Mouse (Mus musculus): ENCODE measurements at regions not wholly inside any gene's neighbourhood (a gene's known extent, or its start where the extent isn't known, plus 50 kb on each side); places are given as distances from the start of the nearest gene placed in this dataset.

GRCm38 (mm10) chr10:96724436-96725175, 107.8 kb downstream of the Btg1 start:
- DNase-seq (ENCODE audit: low spot score in 2 of 2), result no peak

DNA sequence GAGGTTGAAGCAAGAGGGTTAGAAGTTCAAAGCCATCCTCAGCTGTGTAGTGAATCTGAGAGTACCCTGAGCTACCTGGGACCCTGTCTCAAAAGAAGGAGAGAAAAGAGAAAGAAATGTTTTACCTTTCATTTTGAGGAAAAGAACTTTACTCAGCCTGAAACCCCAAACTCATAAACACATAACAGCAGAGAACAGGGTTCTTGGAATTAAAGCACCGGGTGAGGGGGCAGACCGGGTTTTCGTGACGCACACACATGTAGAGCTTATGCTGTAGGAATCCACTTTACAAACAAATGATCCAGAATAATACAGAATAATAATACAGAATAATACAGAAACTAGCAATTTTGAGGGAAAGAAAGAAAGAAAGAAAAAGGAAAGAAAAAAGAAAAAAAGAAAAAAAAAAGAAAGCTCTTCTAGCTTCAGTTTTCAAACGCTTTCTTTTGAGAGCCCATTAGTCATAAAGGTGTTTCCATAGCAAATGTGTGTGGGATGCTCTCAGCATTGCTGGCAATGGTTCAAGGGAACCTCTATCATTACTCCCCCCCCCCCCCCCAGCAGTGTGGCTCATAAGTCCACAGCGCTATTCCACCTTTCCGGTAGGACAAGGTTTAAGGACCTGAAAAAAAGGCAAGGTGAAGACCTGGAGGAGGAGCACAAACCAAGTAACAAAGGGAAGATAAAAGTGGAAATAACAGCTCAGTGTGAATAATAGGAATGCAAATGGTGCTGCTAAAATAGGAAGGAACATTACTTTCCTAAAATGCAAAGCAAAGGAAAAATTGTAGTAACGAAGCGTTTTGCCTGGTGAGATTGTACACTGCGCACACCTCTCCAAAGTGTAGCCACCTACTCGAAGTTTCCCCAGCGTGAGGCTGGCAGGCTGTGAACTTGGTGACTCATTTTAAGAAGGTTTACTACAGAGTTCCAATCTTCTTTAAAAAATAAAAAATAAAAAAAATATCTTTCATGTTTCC, 110.3 kb downstream of the Btg1 start:
- no peak for DNase-seq (ENCODE audit: low spot score in 2 of 2)

DNA sequence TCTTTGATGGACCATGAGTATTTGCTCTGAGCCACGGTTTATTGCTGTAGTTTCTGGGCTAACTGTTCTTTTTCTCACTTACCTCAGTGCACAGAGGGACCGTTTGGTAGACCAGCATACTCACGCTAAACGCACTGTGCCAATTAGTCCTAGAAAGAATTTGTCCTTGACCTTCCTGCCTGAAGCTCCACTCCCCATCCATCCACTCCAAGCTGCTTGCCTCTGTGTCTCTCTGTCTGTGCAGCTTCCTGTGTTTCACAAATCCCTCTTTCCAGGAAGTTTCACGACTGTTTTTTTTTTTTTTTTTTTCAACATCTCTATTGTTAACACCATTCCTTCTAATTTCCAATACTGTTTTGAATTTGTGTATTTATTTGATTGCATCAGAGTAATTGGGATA, 116.8 kb downstream of the Btg1 start:
- no peak for DNase-seq (ENCODE audit: low spot score in 2 of 2)

- DNase-seq (ENCODE audit: low spot score in 2 of 2), result no peak
Measured at GRCm38 (mm10) chr10:96735146-96735545, 118.3 kb downstream of the Btg1 start.

DNA sequence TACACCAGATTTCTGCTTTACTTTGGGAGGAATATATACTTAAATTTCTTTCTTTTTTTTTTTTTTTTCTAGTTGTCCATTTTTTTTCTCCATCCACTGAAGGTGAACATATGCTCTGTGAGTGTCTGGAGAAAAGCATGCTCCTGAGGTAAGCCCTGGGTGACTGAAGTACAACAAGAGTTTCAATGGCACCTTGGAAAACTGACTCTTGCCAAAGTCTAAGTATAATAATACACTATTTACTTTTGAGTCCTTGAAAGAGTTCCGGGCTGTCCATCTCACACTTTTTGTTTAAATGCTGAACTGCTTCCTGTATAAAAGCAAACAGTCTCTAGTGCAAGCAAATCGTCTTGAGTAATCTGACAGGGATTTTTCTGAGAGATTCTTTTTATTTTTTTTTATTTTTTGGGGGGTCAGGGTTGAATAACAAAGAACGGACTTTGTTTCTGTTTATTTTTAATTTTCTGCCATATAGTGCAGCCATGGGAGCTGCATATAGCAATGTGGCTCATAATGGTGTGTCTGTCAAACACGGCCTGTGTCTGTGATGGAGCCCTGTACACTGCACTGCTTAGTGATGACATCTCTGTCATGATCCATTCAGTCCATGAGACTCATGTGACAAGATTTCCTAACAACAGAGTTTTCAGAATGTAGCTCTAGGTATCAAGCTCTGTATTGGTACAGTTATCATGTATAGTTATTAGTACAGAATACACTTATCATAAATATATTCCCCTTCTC, 119.3 kb downstream of the Btg1 start:
- DNase-seq (ENCODE audit: low spot score in 2 of 2), result no peak

DNA sequence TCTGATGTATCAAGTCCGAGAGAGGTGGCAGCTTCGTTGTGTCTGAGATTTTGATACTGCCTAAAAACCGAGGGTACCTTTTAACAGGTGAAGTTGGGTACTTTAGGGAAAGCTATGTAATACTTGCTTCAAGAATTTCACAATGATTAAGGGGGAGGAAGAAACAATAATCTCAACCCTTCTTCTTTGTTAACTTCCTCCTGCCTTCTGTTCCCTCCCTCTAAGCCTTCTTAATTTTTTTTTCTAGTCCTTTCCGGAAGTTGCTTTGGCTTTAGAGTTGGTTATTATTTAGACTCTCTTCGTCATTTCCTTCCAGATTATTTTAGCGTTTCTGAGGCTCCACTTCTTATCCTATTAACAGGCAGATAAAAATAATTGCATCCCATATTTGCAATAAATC, 121.2 kb downstream of the Btg1 start:
- no peak for DNase-seq (ENCODE audit: low spot score in 2 of 2)

DNA sequence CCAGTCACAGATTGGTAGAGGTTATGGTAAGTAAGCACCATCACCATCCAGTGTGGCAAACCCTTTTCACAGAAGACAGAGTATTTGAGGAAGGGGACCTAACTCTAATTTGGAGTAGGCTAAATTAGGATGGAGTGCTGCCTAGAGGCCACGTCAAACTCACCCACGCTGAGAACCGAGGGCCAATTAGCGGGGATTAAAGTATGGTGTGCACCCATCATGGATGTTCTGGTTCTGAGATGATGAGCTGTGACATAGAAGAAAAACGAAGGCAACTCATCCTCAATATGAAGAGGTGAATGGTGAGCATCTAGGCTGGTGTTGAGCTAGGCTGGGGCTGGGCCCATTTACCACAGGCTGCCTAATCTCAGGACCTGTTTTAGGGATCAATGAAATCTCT, 121.8 kb downstream of the Btg1 start:
- DNase-seq (ENCODE audit: low spot score in 2 of 2), result no peak

- DNase-seq (ENCODE audit: low spot score in 2 of 2), result peak; percentile 29 to 41
Measured at GRCm38 (mm10) chr10:96744167-96744777, 127.5 kb downstream of the Btg1 start.

DNA sequence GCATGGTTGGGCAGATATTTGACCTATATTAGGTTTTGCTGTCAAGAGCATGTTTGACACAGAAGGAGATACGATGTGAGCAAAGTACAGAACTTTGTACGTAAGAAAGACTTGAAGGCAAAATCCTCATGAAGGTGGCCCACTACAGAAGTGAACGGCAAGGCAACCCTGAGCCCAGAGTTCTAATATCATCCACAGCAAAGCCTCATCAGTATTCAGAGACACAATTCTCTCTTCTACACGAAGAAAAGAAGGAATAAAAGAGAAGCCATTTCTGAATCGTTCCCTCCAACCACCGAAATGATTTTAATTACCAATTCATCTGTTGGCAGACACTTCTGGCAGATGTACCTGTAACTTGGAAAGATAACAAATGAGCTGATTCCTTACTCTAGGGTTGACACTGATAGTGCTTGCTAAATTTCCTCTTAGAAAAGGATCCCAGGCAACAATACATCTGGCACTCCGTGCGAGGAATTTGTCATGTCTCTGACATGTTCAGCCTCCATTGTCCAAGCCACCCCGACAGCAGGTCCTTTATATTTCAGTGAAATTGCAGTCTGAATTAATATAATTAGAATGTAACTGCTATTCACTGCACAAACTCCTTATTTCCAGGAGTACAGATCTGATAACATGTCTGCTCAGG, 130.3 kb downstream of the Btg1 start:
- DNase-seq (ENCODE audit: low spot score in 2 of 2), result no peak

- no peak for DNase-seq (ENCODE audit: low spot score in 2 of 2)
Measured at GRCm38 (mm10) chr10:96750861-96751260, 134.1 kb downstream of the Btg1 start.

GRCm38 (mm10) chr10:96751580-96752264, 134.9 kb downstream of the Btg1 start:
- peak; percentile 43 to 71 for DNase-seq (ENCODE audit: low spot score in 2 of 2)

DNA sequence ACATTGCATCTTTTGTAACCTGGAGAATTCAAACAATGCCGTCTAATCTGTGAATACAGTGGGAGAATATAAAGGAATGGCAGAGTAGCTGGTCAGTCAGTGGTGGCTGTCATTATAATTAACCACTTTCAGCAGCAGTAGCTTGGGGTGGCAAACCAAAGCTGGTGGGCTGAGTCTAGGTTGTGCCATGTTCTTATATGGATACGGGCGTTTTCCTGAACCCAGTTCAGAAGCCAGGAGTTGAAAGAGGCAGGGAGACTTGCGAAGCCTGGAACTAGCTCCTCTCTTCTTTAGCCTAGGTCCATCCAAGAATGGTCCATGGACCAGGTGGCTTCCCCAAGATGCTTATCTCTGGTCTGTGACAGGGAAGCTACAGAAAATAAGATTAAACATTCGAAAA, 135.7 kb downstream of the Btg1 start:
- no peak for DNase-seq (ENCODE audit: low spot score in 2 of 2)

- DNase-seq (ENCODE audit: low spot score in 2 of 2), result no peak
Measured at GRCm38 (mm10) chr10:96753521-96753920, 136.7 kb downstream of the Btg1 start.

GRCm38 (mm10) chr10:96755674-96756073, 138.9 kb downstream of the Btg1 start:
- no peak for DNase-seq (ENCODE audit: low spot score in 2 of 2)

- DNase-seq (ENCODE audit: low spot score in 2 of 2), result no peak
Measured at GRCm38 (mm10) chr10:96756355-96757084, 139.7 kb downstream of the Btg1 start.

DNA sequence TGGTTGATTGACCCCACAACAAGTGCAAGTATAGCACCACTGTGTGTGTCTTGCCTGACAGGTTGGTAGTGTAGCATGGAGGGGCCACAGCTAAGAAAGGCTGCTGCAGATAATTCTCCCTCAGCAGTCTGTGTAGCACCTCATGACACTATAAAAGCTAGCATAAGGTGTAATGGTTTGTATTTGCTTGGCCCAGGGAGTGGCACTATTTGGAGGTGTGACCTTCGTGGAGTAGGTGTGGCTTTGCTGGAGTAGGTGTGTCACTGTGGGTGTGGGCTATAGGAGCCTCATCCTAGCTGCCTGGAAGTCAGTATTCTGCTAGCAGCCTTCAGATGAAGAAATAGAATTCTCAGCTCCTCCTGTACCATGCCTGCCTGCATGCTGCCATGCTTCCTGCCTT, 140.5 kb downstream of the Btg1 start:
- DNase-seq (ENCODE audit: low spot score in 2 of 2), result no peak

- no peak for DNase-seq (ENCODE audit: low spot score in 2 of 2)
Measured at GRCm38 (mm10) chr10:96761601-96762000, 144.8 kb downstream of the Btg1 start.

GRCm38 (mm10) chr10:96765626-96766025, 148.8 kb downstream of the Btg1 start:
- DNase-seq (ENCODE audit: low spot score in 2 of 2), result no peak

DNA sequence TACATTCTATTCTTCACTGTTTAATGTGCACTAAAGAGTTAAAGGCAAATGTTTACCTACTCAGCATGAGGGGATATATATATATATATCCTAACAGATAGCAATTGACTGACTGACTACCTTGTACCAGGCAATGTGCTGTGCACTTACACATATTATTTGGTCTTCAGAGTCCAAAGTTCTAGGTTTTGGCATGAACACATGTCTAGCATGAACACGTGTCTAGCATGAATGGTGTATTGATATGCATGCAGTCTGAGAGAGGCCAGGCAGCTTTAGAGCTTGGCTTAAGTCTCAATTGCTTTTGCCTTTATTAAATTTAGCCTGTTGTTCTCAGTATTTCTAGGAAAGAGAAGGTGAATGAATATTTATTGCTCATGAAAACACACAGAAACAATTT, 161.4 kb downstream of the Btg1 start:
- no peak for DNase-seq (ENCODE audit: low spot score in 2 of 2)

All from layer of hippocampus, postnatal 10 days (tissue).